Mouse (Mus musculus) lung, adult 2 months (tissue): ENCODE measurements around the gene Rhox2f.
"Not testable (repeated sequence)": the region's sequence is repeated elsewhere in the genome, so short reads cannot be mapped to it uniquely, and the experiment has no call there.

Source experiments
- CTCF ChIP-seq: fragments of 200-500 bp; IDR thresholded peaks from 2 replicates; pipeline ENCODE4 v1.5.1; 2011; ENCODE audit warnings: mild to moderate bottlenecking, low read length, control low read depth; ENCODE audit not compliant: insufficient read depth
- POLR2A ChIP-seq: fragments of 200-500 bp; IDR thresholded peaks from 2 replicates; pipeline ENCODE4 v1.6.1; 2011; ENCODE audit warnings: low read depth, mild to moderate bottlenecking, control low read depth, low read length, borderline replicate concordance; ENCODE audit errors: extremely low read depth

GRCm38 (mm10) chrX:37571105-37571504 lies at the start of gene Rhox2f:
- TF ChIP-seq CTCF, POLR2A: not testable (repeated sequence)
